Mouse (Mus musculus): ENCODE results near the gene Gm42688.

GRCm38 (mm10) chr6:83125331-83125730 lies 23.9 kb downstream of the Gm42688 start, which contains the start of gene Ino80b:
- no peak for TF ChIP-seq CTCF (conservative IDR thresholded peaks at IDR 0.05; ENCODE audit: low read length)
- no peak for TF ChIP-seq NANOG (IDR thresholded peaks at IDR 0.05; ENCODE audit: borderline replicate concordance, low read length)
